Mouse (Mus musculus): ENCODE measurements around the gene Cox8b.

Cox8b gene

GRCm38 (mm10) chr7:140900220-140900619, at the start of gene Cox8b:
Gene Cox8b, minus strand, starts transcription at chr7:140900446.
- DNase-seq (ENCODE audit: low spot score in 2 of 2): peak; percentile 59 to 73

- no peak for DNase-seq (ENCODE audit: low spot score in 2 of 2)
These were observed 49.0 kb upstream of the Cox8b start for GRCm38 (mm10) chr7:140949255-140949654.

GRCm38 (mm10) chr7:140948161-140948560, 47.9 kb upstream of the Cox8b start:
- DNase-seq (ENCODE audit: low spot score in 2 of 2): no peak

GRCm38 (mm10) chr7:140946980-140947379, 46.7 kb upstream of the Cox8b start:
- peak in 1 of 2 experiments; percentile 73 for DNase-seq (ENCODE audit: low spot score in 2 of 2)

GRCm38 (mm10) chr7:140946311-140946710, 46.1 kb upstream of the Cox8b start:
- no peak for DNase-seq (ENCODE audit: low spot score in 2 of 2)

GRCm38 (mm10) chr7:140945247-140945646, 45.0 kb upstream of the Cox8b start:
- DNase-seq (ENCODE audit: low spot score in 2 of 2): no peak

- DNase-seq (ENCODE audit: low spot score in 2 of 2): no peak
These were observed 44.0 kb upstream of the Cox8b start for GRCm38 (mm10) chr7:140944236-140944635.

- DNase-seq (ENCODE audit: low spot score in 2 of 2): no peak
These were observed 43.1 kb upstream of the Cox8b start for GRCm38 (mm10) chr7:140943356-140943755.

- peak in 1 of 2 experiments; percentile 19 for DNase-seq (ENCODE audit: low spot score in 2 of 2)
These were observed 42.6 kb upstream of the Cox8b start for GRCm38 (mm10) chr7:140942811-140943210.

GRCm38 (mm10) chr7:140942341-140942740, 42.1 kb upstream of the Cox8b start:
- DNase-seq (ENCODE audit: low spot score in 2 of 2): peak in 1 of 2 experiments; percentile 29

- DNase-seq (ENCODE audit: low spot score in 2 of 2): peak; percentile 91 to 94
These were observed 41.2 kb upstream of the Cox8b start, which contains the start of gene Pgghg for GRCm38 (mm10) chr7:140941222-140942051. Gene Pgghg, plus strand, starts transcription at chr7:140941391.

GRCm38 (mm10) chr7:140939669-140940171, 39.5 kb upstream of the Cox8b start:
- DNase-seq (ENCODE audit: low spot score in 2 of 2): peak in 1 of 2 experiments; percentile 36

GRCm38 (mm10) chr7:140938896-140939295, 38.6 kb upstream of the Cox8b start:
- DNase-seq (ENCODE audit: low spot score in 2 of 2): no peak

GRCm38 (mm10) chr7:140938436-140938835, 38.2 kb upstream of the Cox8b start:
- DNase-seq (ENCODE audit: low spot score in 2 of 2): no peak

GRCm38 (mm10) chr7:140927181-140927580, 26.9 kb upstream of the Cox8b start:
- DNase-seq (ENCODE audit: low spot score in 2 of 2): no peak

GRCm38 (mm10) chr7:140923070-140923775, 23.0 kb upstream of the Cox8b start:
- DNase-seq (ENCODE audit: low spot score in 2 of 2): no peak

GRCm38 (mm10) chr7:140922398-140923069, 22.3 kb upstream of the Cox8b start:
- DNase-seq (ENCODE audit: low spot score in 2 of 2): peak in 1 of 2 experiments; percentile 35

GRCm38 (mm10) chr7:140921225-140921975, 21.2 kb upstream of the Cox8b start:
- no peak for DNase-seq (ENCODE audit: low spot score in 2 of 2)

GRCm38 (mm10) chr7:140920418-140921029, 20.3 kb upstream of the Cox8b start, which contains the start of gene Nlrp6:
Gene Nlrp6, plus strand, starts transcription at chr7:140920902.
- no peak for DNase-seq (ENCODE audit: low spot score in 2 of 2)

GRCm38 (mm10) chr7:140919911-140920310, 19.7 kb upstream of the Cox8b start:
- no peak for DNase-seq (ENCODE audit: low spot score in 2 of 2)

Measured in heart, adult 9 months (tissue).